Mouse (Mus musculus): Measurements from ENCODE around the gene Vmn1r8.
"Not testable (repeated sequence)": the region's sequence is repeated elsewhere in the genome, so short reads cannot be mapped to it uniquely, and the experiment has no call there.

Gene Vmn1r8

DNA sequence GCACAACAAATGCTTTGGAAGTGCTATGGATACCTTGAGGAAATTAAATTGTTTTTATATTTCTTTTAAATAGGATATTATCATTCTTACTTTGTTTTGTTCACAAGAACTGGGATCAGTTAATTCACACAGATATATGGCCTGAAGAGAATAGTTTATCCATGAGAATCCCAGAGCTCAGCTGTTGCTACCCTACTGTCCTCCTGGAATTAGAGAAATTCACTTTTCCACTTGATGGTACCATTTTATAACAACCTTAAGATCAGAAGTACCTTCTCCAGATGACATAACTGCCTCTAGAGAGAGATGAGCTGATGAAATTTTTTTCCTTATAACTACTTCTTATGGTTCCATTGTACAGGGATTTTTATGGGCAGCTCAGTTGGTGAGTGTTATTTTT, at the start of gene Vmn1r8:
Gene Vmn1r8, plus strand, starts transcription at position 301 of the 400 bp plus-strand sequence.
- DNase-seq (ENCODE audit: low read depth, low spot score) = no peak

- DNase-seq (ENCODE audit: low read depth, low spot score) = no peak
These were observed 35.1 kb upstream of the Vmn1r8 start, which contains the start of gene Vmn1r6 for GRCm38 (mm10) chr6:56996943-56997342. Gene Vmn1r6, plus strand, starts transcription at chr6:56997243.

DNA sequence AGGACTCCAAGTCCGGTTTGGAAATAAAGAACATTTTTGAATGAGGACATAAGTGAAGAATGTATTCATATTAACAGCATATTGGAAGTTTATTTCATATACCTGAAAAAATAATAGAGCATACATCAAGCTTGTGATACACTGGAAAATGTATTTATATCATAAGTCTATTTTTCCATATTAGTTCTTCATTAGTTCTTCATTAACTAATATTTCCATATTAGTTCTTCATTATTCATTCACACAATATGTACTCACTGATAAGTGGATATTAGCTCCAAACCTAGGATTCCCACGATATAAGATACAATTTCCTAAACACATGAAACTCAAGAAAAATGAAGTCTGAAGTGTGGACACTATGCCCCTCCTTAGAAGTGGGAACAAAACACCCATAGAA, 6.9 kb upstream of the Vmn1r8 start, which contains the start of gene Vmn1r7:
Gene Vmn1r7, minus strand, starts transcription at position 101 of the 400 bp plus-strand sequence.
- not testable (repeated sequence) for DNase-seq (ENCODE audit: low read depth, low spot score)

- no peak for DNase-seq (ENCODE audit: low read depth, low spot score)
These were observed 2.6 kb downstream of the Vmn1r8 start for GRCm38 (mm10) chr6:57034674-57035073.

DNA sequence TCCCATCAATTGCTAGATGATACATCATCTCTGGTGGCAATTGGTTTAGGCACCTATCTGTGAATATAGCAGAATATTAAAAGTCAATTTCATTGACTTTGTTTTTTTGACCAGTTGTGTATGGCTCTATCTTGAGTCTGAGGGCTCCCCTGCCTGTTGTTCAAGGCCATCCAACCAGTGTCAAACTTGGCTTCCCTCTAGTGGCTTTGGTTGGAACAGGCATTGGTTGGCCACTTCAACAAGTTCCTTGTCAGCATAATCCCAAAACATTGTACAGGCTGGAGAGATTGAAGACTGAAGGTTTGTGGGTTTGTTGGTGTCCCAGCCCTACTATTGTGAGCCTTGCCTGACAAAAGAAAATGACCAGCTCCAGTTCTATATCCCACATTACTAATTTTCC, 31.6 kb downstream of the Vmn1r8 start:
- DNase-seq (ENCODE audit: low read depth, low spot score) = no peak

- no peak for DNase-seq (ENCODE audit: low read depth, low spot score)
These were observed 34.4 kb downstream of the Vmn1r8 start, which contains the start of gene Vmn1r9 for GRCm38 (mm10) chr6:57066487-57066886. Gene Vmn1r9, plus strand, starts transcription at chr6:57066787.

Data from telencephalon, adult 2 months (tissue).